Mouse (Mus musculus): ENCODE data around the gene Olfr220. TPM values are rescaled to one million over a fixed set of nuclear protein-coding genes. Genes with fewer than 3 reads are reported as not detected.

Gene Olfr220
- not detected in 2 replicates for polyA plus RNA-seq (2012; rRNA removed)

- no peaks in the 10 kb centered on the region for H3K36me3 ChIP-seq (ENCODE audit: control insufficient read depth, insufficient read depth, low read length)
- no peak within 1 kb of the TSS for H3K4me3 ChIP-seq (ENCODE audit: low read depth, low read length)
- no peaks in the 10 kb centered on the region for H3K27me3 ChIP-seq (ENCODE audit: control insufficient read depth, insufficient read depth, low read length)
- no peak for TF ChIP-seq CTCF (IDR thresholded peaks at IDR 0.05; ENCODE audit: extremely low read depth, insufficient read length, insufficient replicate concordance, low read depth, low read length)
- TF ChIP-seq POLR2A (IDR thresholded peaks at IDR 0.05; ENCODE audit: low read depth, low read length), result no peak
- H3K27ac ChIP-seq (ENCODE audit: insufficient read depth, low read depth, low read length), result no peak within 1 kb of the TSS
- 58% methylated on average over 1 of the region's 1 CpGs for WGBS
- no peaks in the 10 kb centered on the region for H3K4me1 ChIP-seq (ENCODE audit: control insufficient read depth, insufficient read depth, insufficient read length, low read length)
These were observed at the start of gene Olfr220 for GRCm38 (mm10) chr1:174441782-174442181. Gene Olfr220 (plus strand): TSS chr1:174442082.

GRCm38 (mm10) chr1:174422959-174423358, 18.9 kb upstream of the Olfr220 start:
- no peaks in the 10 kb centered on the region; the same call in 1 of the 2 replicates for H3K27me3 ChIP-seq (ENCODE audit: control insufficient read depth, insufficient read depth, low read length)
- TF ChIP-seq POLR2A (IDR thresholded peaks at IDR 0.05; ENCODE audit: low read depth, low read length), result no peak
- no peak for TF ChIP-seq CTCF (IDR thresholded peaks at IDR 0.05; ENCODE audit: extremely low read depth, insufficient read length, insufficient replicate concordance, low read depth, low read length)
- WGBS, result 89% methylated on average over 4 of the region's 4 CpGs
- no peak overlapping the region for H3K27ac ChIP-seq (ENCODE audit: insufficient read depth, low read depth, low read length)
- no peak overlapping the region for H3K4me3 ChIP-seq (ENCODE audit: low read depth, low read length)
- no peaks in the 10 kb centered on the region for H3K4me1 ChIP-seq (ENCODE audit: control insufficient read depth, insufficient read depth, insufficient read length, low read length)
- no peaks in the 10 kb centered on the region for H3K36me3 ChIP-seq (ENCODE audit: control insufficient read depth, insufficient read depth, low read length)

GRCm38 (mm10) chr1:174423764-174424163, 18.1 kb upstream of the Olfr220 start, which contains the start of gene Olfr414:
Gene Olfr414 (plus strand): TSS chr1:174424064.
- Histone ChIP-seq H3K27ac (ENCODE audit: insufficient read depth, low read depth, low read length) (no peak within 1 kb of the TSS), H3K27me3 (ENCODE audit: control insufficient read depth, insufficient read depth, low read length) (no peaks in the 10 kb centered on the region; the same call in 1 of the 2 replicates), H3K4me1 (ENCODE audit: control insufficient read depth, insufficient read depth, insufficient read length, low read length) (no peaks in the 10 kb centered on the region), H3K36me3 (ENCODE audit: control insufficient read depth, insufficient read depth, low read length) (no peaks in the 10 kb centered on the region), H3K4me3 (ENCODE audit: low read depth, low read length) (no peak within 1 kb of the TSS)
- TF ChIP-seq POLR2A (IDR thresholded peaks at IDR 0.05; ENCODE audit: low read depth, low read length), result no peak
- TF ChIP-seq CTCF (IDR thresholded peaks at IDR 0.05; ENCODE audit: extremely low read depth, insufficient read length, insufficient replicate concordance, low read depth, low read length), result no peak
- 80% methylated on average over 1 of the region's 1 CpGs for WGBS

GRCm38 (mm10) chr1:174426180-174426986, 15.5 kb upstream of the Olfr220 start:
- TF ChIP-seq POLR2A (IDR thresholded peaks at IDR 0.05; ENCODE audit: low read depth, low read length) (no peak), CTCF (IDR thresholded peaks at IDR 0.05; ENCODE audit: extremely low read depth, insufficient read length, insufficient replicate concordance, low read depth, low read length) (no peak)
- Histone ChIP-seq H3K27me3 (ENCODE audit: control insufficient read depth, insufficient read depth, low read length) (no peaks in the 10 kb centered on the region; the same call in 1 of the 2 replicates), H3K4me1 (ENCODE audit: control insufficient read depth, insufficient read depth, insufficient read length, low read length) (no peaks in the 10 kb centered on the region), H3K36me3 (ENCODE audit: control insufficient read depth, insufficient read depth, low read length) (no peaks in the 10 kb centered on the region), H3K27ac (ENCODE audit: insufficient read depth, low read depth, low read length) (no peak overlapping the region), H3K4me3 (ENCODE audit: low read depth, low read length) (no peak overlapping the region)
- WGBS, result 59% methylated on average over 3 of the region's 3 CpGs

GRCm38 (mm10) chr1:174427402-174427801, 14.5 kb upstream of the Olfr220 start:
- H3K27me3 ChIP-seq (ENCODE audit: control insufficient read depth, insufficient read depth, low read length), result no peaks in the 10 kb centered on the region; the same call in 1 of the 2 replicates
- TF ChIP-seq POLR2A (IDR thresholded peaks at IDR 0.05; ENCODE audit: low read depth, low read length), result no peak
- TF ChIP-seq CTCF (IDR thresholded peaks at IDR 0.05; ENCODE audit: extremely low read depth, insufficient read length, insufficient replicate concordance, low read depth, low read length), result no peak
- no peaks in the 10 kb centered on the region for H3K36me3 ChIP-seq (ENCODE audit: control insufficient read depth, insufficient read depth, low read length)
- no peak overlapping the region for H3K4me3 ChIP-seq (ENCODE audit: low read depth, low read length)
- H3K4me1 ChIP-seq (ENCODE audit: control insufficient read depth, insufficient read depth, insufficient read length, low read length), result no peaks in the 10 kb centered on the region
- 44% methylated on average over 1 of the region's 1 CpGs for WGBS
- H3K27ac ChIP-seq (ENCODE audit: insufficient read depth, low read depth, low read length), result no peak overlapping the region

DNA sequence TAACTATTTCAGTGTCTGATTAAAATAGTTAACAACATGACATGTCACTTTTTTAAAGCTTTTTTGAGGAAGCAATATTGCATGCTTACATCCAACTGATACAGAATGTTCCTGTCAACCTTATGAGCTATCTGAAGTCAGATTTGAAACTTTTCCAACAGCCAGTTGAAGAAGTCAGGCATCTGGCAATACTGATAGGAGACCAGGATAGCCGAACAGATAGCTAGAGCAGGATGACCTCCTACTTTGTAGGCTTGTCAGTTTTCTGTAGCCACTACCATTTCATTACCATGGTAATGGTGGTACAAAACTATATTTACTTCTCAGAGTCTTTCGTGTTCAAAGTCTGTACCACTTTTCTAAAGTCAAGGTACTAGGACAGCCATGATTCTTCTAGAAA, 13.5 kb upstream of the Olfr220 start:
- 91% methylated on average over 2 of the region's 2 CpGs for WGBS
- Histone ChIP-seq H3K4me1 (ENCODE audit: control insufficient read depth, insufficient read depth, insufficient read length, low read length) (no peaks in the 10 kb centered on the region), H3K4me3 (ENCODE audit: low read depth, low read length) (no peak overlapping the region)

DNA sequence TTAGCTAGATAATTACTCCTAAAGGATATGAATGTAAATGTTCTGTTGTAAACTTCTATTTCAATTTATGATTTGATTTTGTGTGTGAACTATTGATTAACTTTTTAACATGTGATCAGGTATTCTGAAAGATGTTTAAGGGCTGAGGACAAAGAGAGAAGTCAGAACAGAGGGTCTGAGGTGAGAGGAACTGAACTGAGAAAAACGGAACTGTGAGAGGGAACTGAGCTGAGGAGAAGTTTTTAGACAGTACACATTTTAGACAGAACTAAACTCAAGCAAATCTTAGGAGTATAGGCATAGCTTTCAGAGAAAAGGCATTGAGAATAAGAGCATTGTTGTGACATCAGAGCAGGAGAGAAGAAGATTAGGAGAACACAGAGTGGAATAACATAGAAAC, 7.8 kb upstream of the Olfr220 start:
- WGBS, result 2% methylated on average over 1 of the region's 1 CpGs
- TF ChIP-seq POLR2A (IDR thresholded peaks at IDR 0.05; ENCODE audit: low read depth, low read length) (no peak), CTCF (IDR thresholded peaks at IDR 0.05; ENCODE audit: extremely low read depth, insufficient read length, insufficient replicate concordance, low read depth, low read length) (no peak)
- Histone ChIP-seq H3K27ac (ENCODE audit: insufficient read depth, low read depth, low read length) (no peak overlapping the region), H3K4me1 (ENCODE audit: control insufficient read depth, insufficient read depth, insufficient read length, low read length) (no peaks in the 10 kb centered on the region), H3K27me3 (ENCODE audit: control insufficient read depth, insufficient read depth, low read length) (peaks cover 2% of the 10 kb centered on the region; the same call in 1 of the 2 replicates), H3K4me3 (ENCODE audit: low read depth, low read length) (no peak overlapping the region), H3K36me3 (ENCODE audit: control insufficient read depth, insufficient read depth, low read length) (no peaks in the 10 kb centered on the region)

More for the DNA sequence above, 13.5 kb upstream of the Olfr220 start:
- no peaks in the 10 kb centered on the region for H3K36me3 ChIP-seq (ENCODE audit: control insufficient read depth, insufficient read depth, low read length)
- H3K27me3 ChIP-seq (ENCODE audit: control insufficient read depth, insufficient read depth, low read length), result no peaks in the 10 kb centered on the region; the same call in 1 of the 2 replicates
- no peak overlapping the region for H3K27ac ChIP-seq (ENCODE audit: insufficient read depth, low read depth, low read length)
- TF ChIP-seq POLR2A (IDR thresholded peaks at IDR 0.05; ENCODE audit: low read depth, low read length) (no peak), CTCF (IDR thresholded peaks at IDR 0.05; ENCODE audit: extremely low read depth, insufficient read length, insufficient replicate concordance, low read depth, low read length) (no peak)
